Mouse (Mus musculus) stomach, embryonic 16.5 days (tissue): Measurements from ENCODE around the gene Emc4. TPM values are rescaled to one million over a fixed set of nuclear protein-coding genes. Genes with fewer than 3 reads are reported as not detected.

Source experiments
- ATAC-seq: fragments of 200-750 bp; cut with Nextera tagmentation; 2 replicates; pipeline ENCODE4 v1.8.0; 2017; ENCODE audit warnings: moderate number of reproducible peaks, moderate TSS enrichment; ENCODE audit not compliant: insufficient read depth, low FRiP score
- H3K27ac ChIP-seq: fragments of 300-500 bp; sonication (generic); 2 replicates; pipeline ENCODE4 v1.5.1; 2014; ENCODE audit warnings: low read length
- H3K27me3 ChIP-seq: fragments of 300-500 bp; sonication (generic); 2 replicates; pipeline ENCODE4 v1.6.1; 2014; ENCODE audit warnings: low read length, control low read depth, mixed read lengths; ENCODE audit not compliant: control insufficient read depth, insufficient read depth
- H3K36me3 ChIP-seq: fragments of 300-500 bp; sonication (generic); 2 replicates; pipeline ENCODE4 v1.6.1; 2014; ENCODE audit warnings: low read length; ENCODE audit not compliant: control insufficient read depth, insufficient read depth
- H3K4me1 ChIP-seq: fragments of 300-500 bp; sonication (generic); 2 replicates; pipeline ENCODE4 v1.6.1; 2014; ENCODE audit warnings: low read length, control low read depth, mixed read lengths; ENCODE audit not compliant: control insufficient read depth, insufficient read depth
- H3K4me2 ChIP-seq: fragments of 300-500 bp; sonication (generic); 2 replicates; pipeline ENCODE4 v1.6.1; 2014; ENCODE audit warnings: low read depth, low read length, mixed read lengths
- H3K4me3 ChIP-seq: fragments of 300-500 bp; sonication (generic); replicated peaks from 2 replicates; pipeline ENCODE4 v1.5.1; 2014; ENCODE audit warnings: mild to moderate bottlenecking, low read length
- H3K9ac ChIP-seq: fragments of 300-500 bp; sonication (generic); 2 replicates; pipeline ENCODE4 v1.6.1; 2014; ENCODE audit warnings: low read length
- H3K9me3 ChIP-seq: fragments of 300-500 bp; sonication (generic); replicated peaks from 2 replicates; pipeline ENCODE4 v1.6.1; 2016; ENCODE audit warnings: low read length, control low read depth; ENCODE audit not compliant: control insufficient read depth
- WGBS: fragments of 180-500 bp; shearing (Covaris S2); extraction: QIAGEN DNeasy Blood & Tissue Kit; methylation state at CpG from one replicate; pipeline ENCODE4 v1.1.7; 2014; 5-methylcytosine and 5-hydroxymethylcytosine counted together
- polyA plus RNA-seq: library from polyadenylated mRNA; unstranded; fragments of >200 nt; fragmentation: Nextera tagmentation; extraction: Ambion mirVana; gene quantifications from 2 replicates; pipeline ENCODE4 v1.2.1, GENCODE M21; 2015

The Emc4 gene
- polyA plus RNA-seq, 1 experiment from 2014 or later = 107 TPM

GRCm38 (mm10) chr2:112353685-112354455, 14.0 kb downstream of the Emc4 start:
- H3K36me3 ChIP-seq = peaks cover 7% of the 10 kb centered on the region
- H3K9ac ChIP-seq = no peak overlapping the region
- H3K4me2 ChIP-seq = no peak overlapping the region
- no peak overlapping the region for H3K4me3 ChIP-seq
- H3K9me3 ChIP-seq = no peaks in the 10 kb centered on the region
- H3K4me1 ChIP-seq = no peaks in the 10 kb centered on the region
- H3K27ac ChIP-seq = no peak overlapping the region
- no peak for ATAC-seq
- no peaks in the 10 kb centered on the region for H3K27me3 ChIP-seq
- 84% methylated on average over 7 of the region's 7 CpGs for WGBS

GRCm38 (mm10) chr2:112348246-112348645, 19.6 kb downstream of the Emc4 start:
- Histone ChIP-seq H3K9me3 (no peaks in the 10 kb centered on the region), H3K4me3 (no peak overlapping the region), H3K36me3 (0 out of 2 replicates have a peak, but pooled peaks cover 7% of the 10 kb centered on the region), H3K4me1 (no peaks in the 10 kb centered on the region), H3K27me3 (no peaks in the 10 kb centered on the region), H3K9ac (no peak overlapping the region), H3K27ac (no peak overlapping the region), H3K4me2 (no peak overlapping the region)
- ATAC-seq = no peak
- 84% methylated on average over 3 of the region's 3 CpGs for WGBS

- 0 out of 2 replicates have a peak, but pooled peaks cover 7% of the 10 kb centered on the region for H3K36me3 ChIP-seq
- no peak overlapping the region for H3K4me2 ChIP-seq
- no peaks in the 10 kb centered on the region for H3K9me3 ChIP-seq
- H3K27me3 ChIP-seq = no peaks in the 10 kb centered on the region
- no peak for ATAC-seq
- H3K9ac ChIP-seq = no peak overlapping the region
- no peak overlapping the region for H3K4me3 ChIP-seq
- H3K4me1 ChIP-seq = no peaks in the 10 kb centered on the region
- WGBS = 65% methylated on average over 3 of the region's 3 CpGs
- H3K27ac ChIP-seq = no peak overlapping the region
Observed at GRCm38 (mm10) chr2:112341117-112341516, 26.7 kb downstream of the Emc4 start.

GRCm38 (mm10) chr2:112339736-112340135, 28.1 kb downstream of the Emc4 start:
- 96% methylated on average over 2 of the region's 2 CpGs for WGBS
- Histone ChIP-seq H3K4me3 (no peak overlapping the region), H3K27me3 (no peaks in the 10 kb centered on the region), H3K27ac (no peak overlapping the region), H3K9ac (no peak overlapping the region), H3K36me3 (0 out of 2 replicates have a peak, but pooled peaks cover 10% of the 10 kb centered on the region), H3K9me3 (no peaks in the 10 kb centered on the region), H3K4me2 (no peak overlapping the region), H3K4me1 (no peaks in the 10 kb centered on the region)
- no peak for ATAC-seq

GRCm38 (mm10) chr2:112337211-112337610, 30.6 kb downstream of the Emc4 start:
- Histone ChIP-seq H3K4me3 (no peak overlapping the region), H3K9ac (no peak overlapping the region), H3K27ac (no peak overlapping the region), H3K27me3 (no peaks in the 10 kb centered on the region), H3K9me3 (no peaks in the 10 kb centered on the region), H3K36me3 (0 out of 2 replicates have a peak, but pooled peaks cover 5% of the 10 kb centered on the region), H3K4me1 (no peaks in the 10 kb centered on the region), H3K4me2 (no peak overlapping the region)
- ATAC-seq = no peak
- WGBS = 91% methylated on average over 6 of the region's 6 CpGs

- H3K4me2 ChIP-seq = no peak overlapping the region
- H3K9me3 ChIP-seq = no peaks in the 10 kb centered on the region
- 63% methylated on average over 4 of the region's 4 CpGs for WGBS
- no peak overlapping the region for H3K4me3 ChIP-seq
- H3K9ac ChIP-seq = no peak overlapping the region
- H3K36me3 ChIP-seq = 0 out of 2 replicates have a peak, but pooled peaks cover 5% of the 10 kb centered on the region
- H3K4me1 ChIP-seq = 0 out of 2 replicates have a peak, but pooled peaks cover 2% of the 10 kb centered on the region
- no peak for ATAC-seq
- no peaks in the 10 kb centered on the region for H3K27me3 ChIP-seq
- no peak overlapping the region for H3K27ac ChIP-seq
Observed at GRCm38 (mm10) chr2:112332051-112332898, 35.6 kb downstream of the Emc4 start.

- H3K4me1 ChIP-seq = 0 out of 2 replicates have a peak, but pooled peaks cover 2% of the 10 kb centered on the region
- H3K36me3 ChIP-seq = no peaks in the 10 kb centered on the region
- H3K9ac ChIP-seq = no peak overlapping the region
- H3K27ac ChIP-seq = no peak overlapping the region
- no peak overlapping the region for H3K4me3 ChIP-seq
- no peaks in the 10 kb centered on the region for H3K27me3 ChIP-seq
- ATAC-seq = no peak; the same call in 1 of the 2 replicates
- WGBS = 84% methylated on average over 11 of the region's 11 CpGs
- H3K9me3 ChIP-seq = no peaks in the 10 kb centered on the region
- no peak overlapping the region for H3K4me2 ChIP-seq
Observed at GRCm38 (mm10) chr2:112328069-112328777, 39.6 kb downstream of the Emc4 start.

GRCm38 (mm10) chr2:112318905-112319304, 48.9 kb downstream of the Emc4 start:
- peaks cover 8% of the 10 kb centered on the region for H3K4me1 ChIP-seq
- H3K27me3 ChIP-seq = no peaks in the 10 kb centered on the region
- peak; percentile 60; the same call in 1 of the 2 replicates for ATAC-seq
- H3K4me3 ChIP-seq = no peak overlapping the region
- no peak overlapping the region for H3K4me2 ChIP-seq
- no peak overlapping the region for H3K9ac ChIP-seq
- H3K27ac ChIP-seq = peak overlapping the region; percentile 43
- H3K36me3 ChIP-seq = no peaks in the 10 kb centered on the region
- WGBS = 39% methylated on average over 7 of the region's 7 CpGs
- H3K9me3 ChIP-seq = no peaks in the 10 kb centered on the region
